Mouse (Mus musculus) left cerebral cortex, postnatal 4 days (tissue): ENCODE measurements at regions not wholly inside any gene's neighbourhood (a gene's known extent, or its start where the extent isn't known, plus 50 kb on each side); places are given as distances from the start of the nearest gene placed in this dataset.
A peak's percentile ranks its signal among the peaks of the same experiment; 100 is the strongest.

Source experiments
- DNase-seq: peaks from one replicate; pipeline ENCODE4 v3.0.0-alpha.2; 2022
- intact Hi-C: fragments of 180-260 bp; cut with DNase I; formaldehyde crosslinking; loops from one replicate; pipeline ENCODE4 v1.15.1; 2025

GRCm38 (mm10) chr1:14513662-14514061 is 1579.5 kb downstream of the 4930444P10Rik start:
- intact Hi-C loops, result no loop called here
- DNase-seq, result no peak

DNA sequence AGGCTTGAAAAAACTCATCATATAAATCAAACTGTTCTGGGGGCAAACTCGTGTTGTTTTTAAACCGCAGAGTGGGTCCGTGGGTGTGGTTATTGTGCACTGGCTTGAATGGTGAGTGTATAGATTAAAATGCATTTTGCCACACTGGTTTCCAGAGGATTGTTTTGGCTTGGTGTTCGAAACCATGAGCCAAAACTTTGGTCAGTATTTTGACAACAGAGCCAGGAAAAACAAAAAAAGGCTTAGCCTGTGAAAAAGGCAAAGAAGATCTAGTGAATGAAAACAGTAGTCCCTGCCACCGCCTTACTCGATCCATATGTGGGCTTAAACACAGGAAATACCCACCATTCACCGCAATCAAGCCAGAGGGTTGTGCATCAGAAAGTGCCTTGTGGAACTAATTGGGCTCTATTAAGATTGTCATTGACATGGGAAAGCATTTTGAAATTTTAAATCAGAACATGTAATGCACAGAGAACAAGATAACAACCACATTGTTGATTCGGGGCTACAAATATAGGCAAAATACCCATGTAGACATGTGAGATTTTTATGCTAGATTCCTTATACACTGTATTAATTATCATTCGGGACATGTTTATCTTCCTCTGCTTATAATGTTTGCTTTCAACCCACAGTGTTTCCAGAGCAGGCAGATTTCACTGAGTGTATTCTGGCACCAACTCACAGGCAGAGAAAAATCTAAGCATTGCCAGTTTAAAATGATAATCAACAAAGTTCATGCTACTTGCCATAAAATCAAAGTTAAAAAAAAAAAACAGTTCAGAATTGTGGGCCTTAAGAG is 1580.4 kb downstream of the 4930444P10Rik start:
- intact Hi-C loops, result no loop called here
- no peak for DNase-seq

DNA sequence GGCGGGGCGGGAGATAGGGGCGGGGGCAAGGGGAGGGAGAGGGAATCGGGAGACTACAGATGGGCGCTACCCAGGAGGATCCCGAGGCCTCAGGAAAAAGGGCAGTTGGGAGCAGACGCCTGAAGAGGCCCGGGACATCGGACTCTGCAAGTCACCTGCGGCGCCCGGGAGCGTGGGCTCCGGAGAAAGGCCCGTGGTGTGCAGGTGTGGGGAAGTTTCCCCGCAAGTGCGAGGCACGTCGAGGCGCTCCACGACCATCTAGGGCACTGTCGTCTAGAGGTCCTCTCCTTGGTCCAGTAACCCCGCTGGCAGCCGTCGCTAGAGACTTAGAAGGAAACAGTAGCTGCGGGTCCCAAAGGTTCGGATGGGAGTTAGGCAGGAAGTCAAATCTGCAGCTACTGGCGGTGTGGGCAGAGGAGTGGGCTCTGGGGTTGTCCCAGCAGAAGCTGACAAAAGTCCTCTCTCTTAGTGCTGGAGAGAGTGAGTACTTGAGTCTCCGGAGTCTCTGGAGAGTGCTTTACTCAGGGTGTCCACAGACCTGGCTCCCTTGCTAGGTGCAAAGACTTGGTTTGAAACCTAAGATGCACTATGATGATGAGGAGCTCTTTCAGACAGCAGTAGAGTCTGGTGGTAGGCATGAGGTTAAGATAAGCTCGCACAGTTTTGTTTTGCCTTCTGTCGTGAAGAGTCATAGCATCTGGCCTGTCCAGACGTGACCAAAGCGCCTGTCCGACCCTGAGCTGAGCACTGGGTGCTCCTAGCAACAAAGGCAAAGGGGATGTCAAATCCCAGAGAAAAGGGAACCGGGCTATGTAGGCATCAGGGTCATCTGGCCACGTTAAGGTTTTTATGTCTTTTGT is 1586.1 kb downstream of the 4930444P10Rik start:
- peak; percentile 6 for DNase-seq

GRCm38 (mm10) chr1:14506201-14506830 is 1586.8 kb downstream of the 4930444P10Rik start:
- intact Hi-C loops, result loop anchor here (10.0 kb wide), 1 partner anchor 202 kb away; no protein-coding TSS in a partner anchor

More for the DNA sequence above, 1586.1 kb downstream of the 4930444P10Rik start:
- intact Hi-C loops, result loop anchor here (10.0 kb wide), 1 partner anchor 202 kb away; no protein-coding TSS in a partner anchor

DNA sequence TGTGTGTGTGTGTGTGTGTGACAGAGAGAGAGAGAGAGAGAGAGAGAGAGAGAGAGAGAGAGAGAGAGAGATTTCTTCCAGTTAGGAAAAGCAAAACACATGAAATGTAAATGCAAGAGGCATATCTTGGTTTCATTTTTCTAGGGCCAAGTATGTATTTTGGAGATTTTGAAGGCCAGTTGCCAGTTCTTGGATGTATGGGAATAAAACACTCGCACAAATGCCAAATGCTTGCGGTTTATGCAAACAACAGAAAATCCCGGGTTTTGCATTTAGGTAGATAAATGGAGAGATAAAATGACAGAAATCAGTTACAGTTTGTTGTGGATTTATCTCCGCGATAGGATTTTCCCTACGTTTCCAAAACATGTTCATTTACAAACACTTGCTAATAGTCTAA is 1587.4 kb downstream of the 4930444P10Rik start:
- intact Hi-C loops, result loop anchor here (10.0 kb wide), 1 partner anchor 201 kb away; no protein-coding TSS in a partner anchor
- DNase-seq, result no peak

More at GRCm38 (mm10) chr1:14506201-14506830, 1586.8 kb downstream of the 4930444P10Rik start:
- peak; percentile 68 for DNase-seq

DNA sequence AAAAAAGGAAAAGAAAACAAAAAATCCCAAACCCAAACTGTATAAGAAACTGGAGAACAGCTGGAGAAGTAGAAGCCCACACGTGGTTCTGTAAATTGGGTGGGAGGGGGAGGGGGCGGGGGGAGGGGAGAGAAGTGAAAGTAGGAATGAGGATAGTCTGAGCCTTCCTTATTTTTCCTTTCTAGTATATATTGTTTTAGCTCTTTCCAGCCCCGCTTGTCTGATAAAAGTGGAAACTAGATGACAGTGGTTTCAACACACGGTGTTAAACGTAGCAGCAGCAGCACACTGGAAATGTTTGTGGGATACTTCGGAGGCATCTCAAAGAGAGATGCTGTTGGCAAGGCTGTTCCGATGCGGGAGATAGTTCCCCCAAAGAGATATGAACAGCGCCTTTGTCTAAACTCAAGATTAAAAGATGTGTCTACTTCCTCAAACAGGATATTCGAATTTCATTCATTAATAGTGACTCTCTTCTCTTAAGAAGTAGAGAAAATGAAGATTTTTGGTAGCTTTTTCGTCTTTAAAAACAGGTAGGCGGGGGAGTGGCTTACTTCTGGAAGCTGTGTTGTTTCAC is 1588.3 kb downstream of the 4930444P10Rik start:
- intact Hi-C loops, result loop anchor here (10.0 kb wide), 1 partner anchor 200 kb away; no protein-coding TSS in a partner anchor
- DNase-seq, result no peak

GRCm38 (mm10) chr1:14503881-14504742 is 1589.0 kb downstream of the 4930444P10Rik start:
- intact Hi-C loops, result loop anchor here (10.0 kb wide), 1 partner anchor 199 kb away; no protein-coding TSS in a partner anchor
- peak; percentile 47 for DNase-seq

DNA sequence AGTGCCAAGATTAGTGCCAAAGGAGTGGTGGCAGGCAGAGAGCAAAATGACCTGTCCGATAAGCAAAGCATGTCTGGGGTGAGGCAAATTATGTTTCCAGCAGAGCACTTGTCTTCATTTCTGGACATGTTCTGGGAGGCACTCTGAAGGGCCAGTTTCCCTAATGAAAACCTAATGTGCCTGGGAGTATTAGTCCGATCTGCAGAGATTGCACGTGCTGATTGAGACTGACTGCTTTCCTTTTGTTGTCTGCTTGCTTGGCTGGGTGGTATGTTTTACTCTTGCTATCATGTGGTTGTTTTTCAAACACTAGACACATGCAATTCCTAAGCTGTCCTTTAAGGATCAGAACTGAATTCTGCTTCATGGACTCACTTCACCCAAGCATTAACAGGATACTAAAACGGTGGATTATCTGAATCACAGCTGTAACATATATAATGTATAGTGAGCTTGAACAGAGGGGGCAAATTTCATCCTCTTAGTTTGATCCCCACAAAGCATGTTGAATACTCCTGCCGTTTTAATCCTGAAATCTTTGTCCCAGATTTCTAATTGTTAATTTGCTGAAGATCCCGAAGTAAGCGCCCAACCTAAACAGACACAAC is 1589.8 kb downstream of the 4930444P10Rik start:
- no peak for DNase-seq
- intact Hi-C loops, result loop anchor here (10.0 kb wide), 1 partner anchor 198 kb away; no protein-coding TSS in a partner anchor

GRCm38 (mm10) chr1:14499105-14499504 is 1594.0 kb downstream of the 4930444P10Rik start:
- intact Hi-C loops, result no loop called here
- DNase-seq, result no peak

DNA sequence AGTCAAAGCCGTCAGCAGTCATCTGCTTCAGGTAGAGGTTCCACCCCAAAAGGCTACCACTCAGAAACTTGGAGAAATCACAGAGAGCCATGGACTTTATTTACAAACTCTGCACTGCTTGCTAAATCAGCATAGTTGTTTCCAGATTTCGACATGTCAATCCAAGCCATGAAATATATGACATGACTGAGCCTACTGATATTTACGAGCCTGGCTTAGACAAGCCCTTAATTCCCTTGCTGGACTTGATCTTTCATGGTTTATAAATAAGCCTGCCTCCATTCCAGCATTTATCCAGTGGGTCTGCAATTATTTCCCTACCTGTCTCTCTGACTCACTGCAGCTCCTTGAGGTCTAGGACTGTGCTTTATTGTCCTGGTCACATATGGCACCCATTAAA is 1603.1 kb downstream of the 4930444P10Rik start:
- no peak for DNase-seq
- intact Hi-C loops, result no loop called here

GRCm38 (mm10) chr1:14487708-14488127 is 1605.4 kb downstream of the 4930444P10Rik start:
- intact Hi-C loops, result no loop called here
- DNase-seq, result no peak

DNA sequence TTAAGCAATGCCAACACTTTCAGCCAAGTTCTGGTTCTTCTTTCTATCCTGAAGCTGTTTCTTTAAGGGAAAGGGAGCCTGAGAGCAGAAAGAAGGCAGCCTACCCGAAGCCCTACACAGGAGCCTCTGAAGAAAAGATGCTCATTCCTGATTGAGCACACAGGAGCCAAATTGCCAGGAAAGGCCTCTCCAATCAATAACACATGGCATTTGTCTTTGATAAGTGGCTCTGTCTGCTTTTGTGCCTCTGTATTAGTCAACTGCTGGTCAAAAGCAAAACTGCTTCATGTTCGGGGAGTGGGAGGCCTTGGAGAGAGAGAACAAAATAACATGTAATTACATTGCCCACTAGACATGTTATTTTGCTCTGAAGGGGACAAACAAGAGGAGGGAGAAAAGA is 1607.4 kb downstream of the 4930444P10Rik start:
- no peak for DNase-seq
- intact Hi-C loops, result no loop called here

DNA sequence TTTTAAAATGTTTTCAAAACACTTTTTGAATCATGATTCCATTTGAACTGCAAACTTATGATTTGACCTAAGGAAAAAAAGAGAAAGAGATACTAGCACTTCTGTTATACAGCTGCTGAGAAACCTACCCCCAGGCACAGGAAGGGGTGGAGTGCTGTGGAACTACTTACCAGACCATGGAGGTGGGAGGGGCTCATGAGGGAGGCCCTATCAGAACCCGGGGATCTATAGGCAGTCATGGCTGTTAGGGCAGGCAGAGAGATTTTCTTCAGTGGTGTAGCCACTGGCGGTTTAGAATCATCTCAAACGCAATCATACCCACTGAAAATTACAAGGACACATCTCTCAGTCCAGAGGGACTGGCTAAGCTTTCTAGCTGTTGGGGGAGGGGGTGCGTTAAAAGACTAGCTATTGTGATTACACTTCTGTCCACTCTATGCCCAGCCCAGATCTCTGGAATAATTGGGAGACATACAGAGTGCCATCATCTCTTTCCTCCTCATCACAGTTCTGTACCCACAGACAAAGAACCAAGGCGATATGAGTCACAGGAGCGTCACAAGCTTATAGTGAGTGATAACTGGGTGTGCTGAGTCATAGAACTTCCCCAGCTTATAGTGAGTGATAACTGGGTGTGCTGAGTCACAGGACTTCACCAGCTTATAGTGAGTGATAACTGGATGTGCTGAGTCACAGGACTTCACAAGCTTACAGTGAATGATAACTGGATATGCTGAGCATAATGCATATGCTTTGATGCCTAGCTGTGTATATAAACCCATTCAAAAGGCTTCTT is 1608.8 kb downstream of the 4930444P10Rik start:
- no peak for DNase-seq
- intact Hi-C loops, result no loop called here

GRCm38 (mm10) chr1:14472294-14472693 is 1620.8 kb downstream of the 4930444P10Rik start:
- intact Hi-C loops, result no loop called here
- DNase-seq, result no peak

GRCm38 (mm10) chr1:14471551-14471950 is 1621.6 kb downstream of the 4930444P10Rik start:
- no peak for DNase-seq
- intact Hi-C loops, result no loop called here

- no peak for DNase-seq
- intact Hi-C loops, result no loop called here
These were observed 1628.2 kb downstream of the 4930444P10Rik start for GRCm38 (mm10) chr1:14464788-14465482.

DNA sequence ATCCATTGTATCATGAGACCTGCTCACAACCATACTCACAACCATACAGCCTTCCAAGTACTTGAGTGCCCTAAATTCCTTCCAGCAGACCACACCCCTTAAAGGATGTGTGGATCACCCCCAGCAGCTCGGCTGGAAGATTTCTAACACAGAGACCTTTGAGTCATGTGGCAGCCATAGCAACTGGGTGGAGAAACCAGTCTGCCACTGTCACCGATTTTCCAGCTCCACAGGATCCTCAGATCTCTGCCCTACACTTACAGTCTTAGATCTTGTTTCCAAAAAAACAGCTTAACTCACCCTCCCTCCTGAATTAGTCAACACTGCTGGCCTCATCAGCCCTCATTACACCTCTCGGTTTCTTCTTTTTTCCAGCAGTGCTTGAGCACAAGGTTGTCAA is 1630.6 kb downstream of the 4930444P10Rik start:
- no peak for DNase-seq
- intact Hi-C loops, result no loop called here

DNA sequence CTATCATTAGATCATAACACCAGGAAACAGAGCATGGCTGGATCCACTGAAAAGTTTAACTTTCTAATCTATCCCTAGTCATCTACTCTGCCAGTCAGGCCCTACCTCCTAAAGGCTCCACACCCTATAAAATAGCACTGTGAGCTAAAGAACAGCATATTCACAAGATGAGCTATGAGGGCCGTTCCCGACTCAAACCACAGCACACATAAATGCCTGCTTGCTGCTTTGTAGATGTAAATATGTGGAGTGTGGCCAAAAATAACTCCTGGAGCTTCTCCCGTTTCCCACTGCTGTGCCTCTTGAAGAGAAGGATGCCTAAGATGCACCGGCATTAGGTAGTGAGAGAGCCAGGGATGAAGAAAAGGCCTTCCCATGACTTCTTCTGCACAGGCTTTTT is 1632.3 kb downstream of the 4930444P10Rik start:
- intact Hi-C loops, result no loop called here
- DNase-seq, result no peak
